Mouse (Mus musculus): ENCODE measurements around the gene Col2a1.

DNA sequence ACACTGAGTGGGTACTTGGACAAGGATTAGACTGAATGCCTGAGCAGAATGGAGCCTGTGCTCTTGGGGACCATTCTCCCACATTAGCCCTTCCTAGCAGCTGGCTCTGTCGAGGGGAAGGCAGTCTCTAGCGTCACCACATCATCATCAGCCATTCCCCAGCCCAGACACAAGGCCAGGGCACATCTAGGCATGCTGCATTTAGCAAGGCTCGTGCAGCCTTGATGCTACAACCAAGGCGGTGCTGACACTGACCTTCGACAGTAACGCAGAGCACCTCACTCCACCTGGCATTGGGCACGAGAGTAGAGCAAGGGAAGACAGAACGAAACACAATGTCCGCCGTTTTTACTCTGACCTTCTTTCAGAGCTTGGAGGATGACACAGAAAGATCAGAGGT is 35.2 kb upstream of the Col2a1 start:
- TF ChIP-seq POLR2A (IDR thresholded peaks at IDR 0.05; ENCODE audit: borderline replicate concordance, control insufficient read depth, low read depth, low read length) (no peak), CTCF (IDR thresholded peaks at IDR 0.05; ENCODE audit: control insufficient read depth, insufficient read depth, low read length) (no peak)

All from bone marrow, adult 2 months (tissue).